Mouse (Mus musculus): ENCODE measurements around the gene Bbs10. TPM values are rescaled to one million over a fixed set of nuclear protein-coding genes. Genes with fewer than 3 reads are reported as not detected.

The Bbs10 gene
- 1 to 10 TPM; 4.2 to 4.3 TPM for total RNA-seq (2021)

DNA sequence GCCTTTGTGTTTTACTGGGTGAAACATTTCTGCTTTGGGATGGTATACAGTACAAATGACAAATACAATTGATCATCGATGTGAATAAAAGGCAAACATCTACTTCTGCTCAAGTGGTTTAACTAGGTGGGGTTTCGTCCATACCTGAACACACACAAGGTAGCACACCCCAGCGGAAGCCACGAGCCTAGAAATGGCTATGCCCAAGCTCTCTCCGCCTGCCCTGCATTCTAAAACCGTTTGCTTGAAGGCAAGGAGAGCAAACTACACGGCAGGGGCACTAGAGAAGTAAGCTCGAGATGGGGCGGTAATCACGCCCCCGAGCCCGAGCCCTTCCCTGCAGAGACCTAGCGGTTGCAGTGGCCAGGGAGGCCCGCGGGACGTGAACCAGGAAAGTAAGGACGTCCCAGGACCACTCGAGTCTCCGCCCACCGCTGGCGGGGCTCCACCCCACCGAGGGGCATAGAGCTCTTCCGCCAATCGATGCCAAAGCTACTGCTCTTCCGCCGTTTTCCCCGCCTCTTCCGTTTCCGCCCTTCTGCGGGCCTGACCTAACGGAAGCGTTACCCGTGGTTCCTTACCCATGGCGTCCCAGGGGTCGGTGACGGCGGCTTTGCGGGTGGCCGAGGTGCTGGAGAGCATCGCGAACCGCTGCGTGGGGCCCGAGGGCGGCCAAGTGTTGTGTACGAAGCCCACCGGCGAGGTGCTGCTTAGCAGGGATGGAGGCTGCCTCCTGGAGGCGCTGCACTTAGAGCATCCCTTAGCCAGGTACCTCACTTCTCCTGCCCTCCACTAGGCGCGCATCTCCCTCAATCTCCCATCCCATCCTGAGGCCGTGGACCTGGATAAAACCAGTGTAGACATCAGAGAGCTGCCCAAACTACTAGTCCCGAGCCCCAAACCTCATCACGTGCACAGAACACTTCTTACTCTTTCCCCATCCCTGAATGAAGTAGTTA is at the start of gene Bbs10:
Bbs10 (plus strand) TSS at position 540 of the 959 bp plus-strand sequence.
- DNase-seq: peak; percentile 98
- intact Hi-C loops (cut with DNase I): loop anchor here (5.0 kb wide), 2 partner anchors 174 to 189 kb away; partner anchors contain the start of gene Nap1l1

DNA sequence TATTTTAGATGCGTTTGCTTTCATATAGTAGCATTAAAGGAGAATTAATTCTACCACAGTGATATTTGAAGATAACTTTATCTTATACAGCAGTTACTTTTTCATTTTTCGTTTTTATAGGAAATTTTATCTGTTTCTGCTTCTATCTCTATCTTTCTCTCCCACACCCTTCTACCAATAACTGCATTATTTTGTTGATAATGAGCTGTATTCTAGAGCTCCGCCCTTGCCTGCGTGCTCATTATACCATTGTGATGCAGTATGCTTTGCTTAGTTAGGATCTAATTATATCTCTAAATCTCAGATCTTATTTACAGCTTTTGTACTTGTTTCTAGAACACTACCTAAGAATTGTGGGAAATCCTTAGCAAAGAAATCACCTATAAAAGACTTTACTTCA is 48.3 kb upstream of the Bbs10 start:
- intact Hi-C loops (cut with DNase I): no loop called here
- no peak for DNase-seq

DNA sequence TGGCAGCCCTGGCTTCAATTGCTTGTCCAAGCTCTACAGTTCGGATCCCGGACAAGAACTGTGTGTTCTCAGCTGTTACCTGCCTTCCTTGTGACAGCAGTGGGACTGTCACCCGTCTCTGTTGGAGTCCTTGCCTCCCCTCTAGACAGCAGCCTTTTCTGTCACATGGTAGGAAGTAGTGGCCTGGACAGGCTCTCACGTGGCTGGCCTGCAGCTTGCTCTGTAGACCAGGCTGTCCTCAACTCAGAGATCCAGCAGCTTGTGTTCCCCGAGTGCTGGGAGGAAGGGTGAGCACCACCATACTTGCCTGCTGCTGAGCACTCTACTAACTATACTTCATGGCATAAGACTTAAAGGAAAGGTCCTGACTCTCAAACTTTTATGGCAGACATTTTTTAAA is 46.8 kb upstream of the Bbs10 start:
- intact Hi-C loops (cut with DNase I): no loop called here
- DNase-seq: no peak

DNA sequence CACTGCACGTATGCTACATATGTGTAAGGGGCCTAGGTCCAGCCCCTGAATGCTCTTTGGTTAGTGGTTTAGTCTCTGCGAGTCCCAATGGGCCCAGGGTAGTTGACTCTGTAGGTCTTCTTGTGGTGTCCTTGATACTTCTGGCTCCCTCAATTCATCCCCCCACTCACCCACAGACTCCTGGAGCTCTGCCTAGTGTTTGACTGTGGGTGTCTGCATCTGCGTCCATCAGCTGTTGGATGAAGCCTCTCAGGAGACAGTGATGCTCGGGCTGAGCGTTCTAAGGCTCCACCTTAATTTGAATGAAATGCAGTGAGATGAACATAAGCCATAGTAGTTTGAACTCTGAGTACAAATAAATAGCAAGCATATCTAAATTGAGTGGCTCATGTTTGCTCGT is 43.3 kb upstream of the Bbs10 start:
- DNase-seq: no peak
- intact Hi-C loops (cut with DNase I): no loop called here

DNA sequence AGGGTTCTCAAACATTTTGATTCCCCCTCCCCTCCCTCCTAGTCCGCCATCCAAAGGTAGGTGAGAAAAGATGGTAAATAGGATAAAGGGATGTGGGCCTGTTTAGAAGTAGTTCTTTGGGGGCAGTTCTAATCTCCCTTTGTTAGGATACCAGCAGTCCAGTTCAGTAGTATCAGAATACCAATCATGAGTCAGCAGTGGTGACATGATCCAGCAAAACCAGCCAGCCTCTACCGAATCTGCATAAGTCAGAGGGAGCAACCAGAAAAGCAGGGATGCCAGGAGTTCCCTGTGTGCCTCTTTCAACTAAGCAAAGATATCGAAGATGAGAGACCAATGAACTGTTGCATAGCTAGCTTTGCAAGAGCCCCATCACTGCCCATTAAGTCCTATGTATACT is 42.3 kb upstream of the Bbs10 start:
- intact Hi-C loops (cut with DNase I): no loop called here
- DNase-seq: no peak

DNA sequence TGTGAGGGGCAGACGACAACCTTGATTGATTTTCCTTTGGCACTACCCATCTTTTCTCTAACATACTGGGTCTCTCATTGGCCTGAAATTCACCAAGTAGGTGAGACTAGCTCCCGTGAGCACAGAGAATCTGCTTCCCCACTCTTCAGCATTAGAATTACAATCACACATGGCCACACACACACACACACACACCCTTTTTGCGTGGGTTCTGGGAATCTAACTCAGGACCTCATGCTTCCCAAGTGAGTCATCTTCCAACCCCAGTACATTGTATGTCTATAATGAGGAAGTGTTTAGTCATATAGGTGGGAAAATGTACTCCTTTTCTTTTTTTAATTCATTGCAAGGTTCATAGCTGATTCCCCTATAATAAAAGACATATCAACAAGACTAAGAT is 41.1 kb upstream of the Bbs10 start:
- intact Hi-C loops (cut with DNase I): no loop called here
- no peak for DNase-seq

DNA sequence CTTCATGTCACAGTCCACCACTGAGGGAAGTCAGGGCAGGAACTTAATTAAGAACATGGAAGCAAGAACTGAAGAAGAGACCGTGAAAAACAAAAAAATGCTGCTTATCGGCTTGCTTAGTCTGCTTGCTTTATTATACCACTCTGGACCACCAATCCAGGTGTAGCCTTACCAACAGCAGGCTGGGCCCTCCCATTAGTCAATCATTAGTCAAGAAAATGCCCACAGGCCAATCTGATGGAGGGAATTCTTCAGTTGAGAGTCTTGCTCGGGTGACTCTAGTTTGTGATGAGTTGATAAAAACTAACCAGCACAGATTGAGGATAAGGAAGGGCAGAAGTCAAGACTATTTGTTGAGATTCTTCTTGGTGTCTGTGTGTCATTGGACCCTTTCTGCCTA is 40.2 kb upstream of the Bbs10 start:
- intact Hi-C loops (cut with DNase I): no loop called here

DNA sequence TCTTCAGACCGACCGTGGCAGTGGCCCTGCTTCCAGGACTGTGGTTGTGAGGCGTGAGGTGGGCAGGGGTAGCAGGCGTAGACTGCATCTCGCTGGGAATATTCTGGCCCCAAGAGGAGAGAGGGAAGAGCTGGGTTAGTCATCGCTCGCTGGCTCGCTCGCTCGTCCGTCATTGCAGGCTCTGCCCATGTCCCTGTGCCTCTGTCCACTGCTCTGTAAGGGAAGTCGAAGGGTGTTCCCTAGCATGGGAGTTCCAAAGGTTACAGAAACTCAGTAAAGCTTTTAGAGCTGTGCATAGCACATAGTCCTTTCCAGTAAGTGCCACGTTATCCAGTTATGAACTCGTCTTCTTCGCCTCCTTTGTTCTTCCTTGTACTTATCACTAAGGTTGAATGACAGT is 26.8 kb upstream of the Bbs10 start:
- intact Hi-C loops (cut with DNase I): loop anchor here (10.0 kb wide), 1 partner anchor 147 kb away; no protein-coding TSS in a partner anchor
- no peak for DNase-seq

More for the DNA sequence above, 40.2 kb upstream of the Bbs10 start:
- no peak for DNase-seq

DNA sequence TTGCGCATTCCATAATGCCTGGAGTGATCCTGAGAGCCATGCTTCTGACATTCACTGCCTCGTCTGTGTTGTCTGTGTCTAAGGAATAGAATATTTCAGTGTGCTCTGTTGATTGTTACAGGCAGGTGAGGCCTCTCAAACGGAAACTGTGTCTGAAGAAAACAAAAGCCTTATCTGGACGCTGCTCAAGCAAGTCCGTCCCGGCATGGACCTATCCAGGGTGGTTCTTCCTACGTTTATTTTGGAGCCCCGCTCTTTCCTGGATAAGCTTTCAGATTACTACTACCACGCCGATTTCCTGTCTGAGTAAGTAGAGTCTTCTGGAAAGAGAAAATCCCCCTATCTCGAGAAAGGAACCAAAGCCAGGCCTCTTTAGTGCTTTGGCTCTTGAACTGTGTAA is 25.6 kb upstream of the Bbs10 start:
- intact Hi-C loops (cut with DNase I): loop anchor here (10.0 kb wide), 1 partner anchor 148 kb away; no protein-coding TSS in a partner anchor

DNA sequence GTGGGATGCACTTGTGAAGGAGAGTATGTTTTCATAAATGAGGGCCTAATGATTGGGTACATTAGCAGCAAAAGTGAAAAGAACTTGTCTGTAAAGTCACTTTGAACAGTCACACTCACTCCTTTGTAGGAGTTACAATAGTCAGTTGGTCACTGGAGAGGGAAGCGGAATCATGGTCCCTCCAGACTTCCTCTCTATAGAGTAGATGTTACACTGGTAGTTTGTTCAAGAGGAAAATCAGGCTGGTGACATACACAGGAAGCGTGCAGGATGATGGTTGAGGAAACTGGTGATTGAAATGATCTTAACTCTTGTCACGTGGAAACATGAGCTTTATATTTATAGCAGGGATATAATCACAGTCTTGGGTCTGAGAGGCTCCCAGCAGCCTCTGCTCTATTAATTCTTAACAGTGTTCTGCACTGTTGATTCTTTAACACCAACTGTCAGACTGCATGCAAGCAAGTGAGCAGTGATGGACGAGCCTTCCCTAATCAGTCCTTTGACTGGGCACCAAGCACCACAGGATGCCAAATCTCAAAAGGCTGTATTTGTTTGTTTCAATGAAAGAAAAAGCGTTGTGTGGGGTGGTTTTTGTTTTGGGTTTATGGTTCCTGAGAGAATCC is 24.9 kb upstream of the Bbs10 start:
- intact Hi-C loops (cut with DNase I): loop anchor here (10.0 kb wide), 1 partner anchor 149 kb away; no protein-coding TSS in a partner anchor
- no peak for DNase-seq

More for the DNA sequence above, 25.6 kb upstream of the Bbs10 start:
- no peak for DNase-seq

DNA sequence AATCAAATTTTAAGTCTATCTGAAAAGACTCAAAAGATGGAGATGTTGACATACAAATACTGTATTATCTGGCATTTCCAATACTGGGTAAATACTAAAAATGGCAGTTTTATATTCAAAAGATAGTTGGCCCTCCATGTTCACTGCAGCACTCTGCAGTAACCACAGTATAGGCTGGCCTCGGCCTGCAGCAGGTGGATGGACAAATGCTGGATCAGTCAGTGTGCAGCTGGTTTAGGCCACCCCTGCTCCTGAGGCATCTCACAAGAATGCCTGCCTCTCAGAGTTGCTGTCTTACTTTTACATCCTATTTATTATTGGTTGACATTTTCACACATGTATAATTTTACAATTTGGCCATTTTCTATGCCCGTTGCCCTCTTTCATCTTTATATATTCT is 22.7 kb upstream of the Bbs10 start:
- no peak for DNase-seq
- intact Hi-C loops (cut with DNase I): loop anchor here (10.0 kb wide), 1 partner anchor 151 kb away; no protein-coding TSS in a partner anchor

DNA sequence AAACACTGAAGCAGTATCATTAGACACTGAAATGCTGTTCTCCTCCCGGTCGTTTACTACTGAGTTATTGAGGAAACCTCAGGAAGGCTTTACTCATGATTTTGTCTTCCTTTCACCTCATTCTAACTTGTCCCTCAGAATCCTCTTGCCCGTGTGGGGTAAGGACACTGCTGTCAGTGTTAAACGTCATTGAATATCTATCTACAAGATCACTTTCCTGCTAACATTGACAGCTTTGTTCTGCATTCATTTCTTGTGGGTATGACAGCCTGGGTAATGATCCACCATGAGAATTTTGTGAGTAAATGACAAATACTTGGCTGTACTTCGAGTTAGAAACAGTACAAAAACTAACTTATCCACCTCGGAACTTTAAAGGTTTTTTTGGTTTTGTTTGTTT is 848 bp upstream of the Bbs10 start:
- intact Hi-C loops (cut with DNase I): loop anchor here (5.0 kb wide), 2 partner anchors 175 to 190 kb away; partner anchors contain the start of gene Nap1l1
- DNase-seq: no peak

DNA sequence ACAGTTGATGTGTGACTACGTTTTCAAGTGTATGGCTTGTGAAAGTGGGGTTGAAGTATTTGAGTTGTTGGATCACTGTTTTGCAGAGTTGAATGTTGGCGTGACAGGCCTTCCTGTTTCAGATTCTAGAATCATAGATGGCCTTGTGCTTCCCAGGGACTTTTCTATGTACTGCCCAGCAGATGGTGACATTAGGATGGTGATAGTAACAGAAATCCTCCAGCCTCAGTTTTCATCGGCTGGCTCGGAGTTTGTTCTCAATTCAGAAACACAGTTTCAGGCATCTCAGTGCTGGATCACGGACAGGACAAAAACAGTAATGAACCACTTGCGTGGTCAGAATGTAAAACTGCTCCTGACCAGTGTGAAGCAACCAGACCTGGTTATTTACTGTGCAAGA is 1.1 kb downstream of the Bbs10 start:
- intact Hi-C loops (cut with DNase I): loop anchor here (5.0 kb wide), 2 partner anchors 173 to 188 kb away; partner anchors contain the start of gene Nap1l1
- peak; percentile 5 for DNase-seq

DNA sequence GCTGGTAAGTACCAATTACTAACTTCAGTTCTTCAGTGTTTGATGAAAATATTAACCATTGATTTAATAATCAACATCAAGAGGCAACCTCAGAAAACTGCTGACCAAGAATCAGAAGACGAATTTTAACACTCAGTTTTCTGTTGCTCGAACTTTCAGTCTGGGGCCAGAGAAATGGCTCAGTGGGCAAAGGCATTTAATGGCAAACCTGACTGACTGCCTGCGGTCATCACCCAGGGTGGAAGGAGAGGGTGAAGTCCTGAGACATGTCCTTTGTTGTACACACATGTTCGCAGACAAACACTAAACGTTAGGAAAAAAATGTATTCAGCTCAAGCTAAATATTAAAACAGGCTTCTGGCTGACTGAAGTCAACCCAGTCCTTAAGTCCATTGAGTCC is 2.6 kb downstream of the Bbs10 start:
- DNase-seq: no peak

DNA sequence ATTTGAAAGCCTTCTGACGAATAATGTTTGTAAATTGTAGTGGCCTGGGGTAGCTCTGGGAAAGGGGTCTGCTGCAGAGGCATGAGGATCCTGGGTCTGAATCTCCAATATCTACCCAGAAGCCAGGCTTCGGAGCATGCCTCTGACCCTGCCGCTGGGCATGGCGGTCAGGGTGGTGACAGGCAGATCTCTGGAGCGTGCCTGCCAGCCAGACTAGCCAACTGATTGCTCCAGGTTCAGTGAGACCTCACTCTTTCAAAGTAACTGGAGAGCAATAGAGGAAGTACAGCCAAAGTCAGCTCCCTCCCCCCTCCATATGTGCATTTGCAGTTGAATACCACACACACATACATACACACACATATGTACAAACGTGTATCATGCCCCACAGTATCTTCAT is 4.0 kb downstream of the Bbs10 start:
- DNase-seq: no peak
- intact Hi-C loops (cut with DNase I): loop anchor here (10.0 kb wide), 1 partner anchor 642 kb away; no protein-coding TSS in a partner anchor

More for the DNA sequence above, 2.6 kb downstream of the Bbs10 start:
- intact Hi-C loops (cut with DNase I): loop anchor here (10.0 kb wide), 1 partner anchor 644 kb away; no protein-coding TSS in a partner anchor

DNA sequence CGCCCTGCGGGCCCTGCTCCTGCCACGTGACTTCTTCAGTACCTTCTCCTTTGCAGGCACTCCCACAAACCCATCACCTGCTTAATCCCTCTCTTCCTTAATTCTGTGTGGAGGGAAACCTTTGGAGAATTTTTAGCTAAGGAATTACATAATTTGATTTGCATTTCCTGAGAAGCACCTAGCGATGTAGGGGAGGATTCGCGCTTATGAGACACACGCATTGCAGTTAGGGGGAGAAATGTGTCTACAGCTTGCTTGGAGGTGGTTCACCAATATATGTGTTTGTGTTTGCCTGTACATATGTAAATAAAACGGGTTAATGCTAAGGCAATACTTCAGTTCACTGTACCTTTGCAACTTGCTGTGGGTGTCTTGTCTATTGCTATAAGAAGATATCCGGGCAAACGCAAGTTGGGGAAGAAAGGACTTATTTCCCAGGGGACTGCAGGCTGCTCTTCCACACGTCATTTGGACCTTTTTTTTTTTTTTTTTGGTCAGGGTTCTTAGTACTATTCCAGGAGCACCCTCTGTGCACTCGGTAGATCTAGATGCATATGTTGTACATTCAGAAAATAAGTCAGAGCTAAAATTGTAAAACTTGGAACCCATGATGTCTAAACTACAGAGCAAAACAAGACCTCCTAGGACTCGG is 10.5 kb downstream of the Bbs10 start:
- intact Hi-C loops (cut with DNase I): loop anchor here (10.0 kb wide), 1 partner anchor 636 kb away; no protein-coding TSS in a partner anchor
- no peak for DNase-seq

DNA sequence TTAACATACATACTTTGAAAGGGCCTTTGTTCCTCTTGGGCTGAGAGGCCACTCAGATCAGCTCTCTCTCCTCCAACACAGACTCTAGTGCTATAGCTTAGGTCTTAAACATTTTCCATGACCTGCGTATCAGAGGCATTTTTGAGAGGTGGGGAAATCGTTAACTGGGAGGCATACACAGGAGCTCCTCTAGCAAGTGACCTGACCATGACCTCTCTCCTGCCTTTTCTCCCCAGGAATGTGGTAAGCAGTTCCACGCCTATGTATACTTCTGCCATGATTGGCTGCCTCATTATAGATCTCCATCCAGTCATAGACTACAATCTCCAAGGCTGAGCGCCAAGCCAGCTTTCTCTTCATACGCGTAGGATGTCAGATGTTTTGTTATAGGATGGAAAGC is 14.8 kb downstream of the Bbs10 start:
- intact Hi-C loops (cut with DNase I): no loop called here
- no peak for DNase-seq

DNA sequence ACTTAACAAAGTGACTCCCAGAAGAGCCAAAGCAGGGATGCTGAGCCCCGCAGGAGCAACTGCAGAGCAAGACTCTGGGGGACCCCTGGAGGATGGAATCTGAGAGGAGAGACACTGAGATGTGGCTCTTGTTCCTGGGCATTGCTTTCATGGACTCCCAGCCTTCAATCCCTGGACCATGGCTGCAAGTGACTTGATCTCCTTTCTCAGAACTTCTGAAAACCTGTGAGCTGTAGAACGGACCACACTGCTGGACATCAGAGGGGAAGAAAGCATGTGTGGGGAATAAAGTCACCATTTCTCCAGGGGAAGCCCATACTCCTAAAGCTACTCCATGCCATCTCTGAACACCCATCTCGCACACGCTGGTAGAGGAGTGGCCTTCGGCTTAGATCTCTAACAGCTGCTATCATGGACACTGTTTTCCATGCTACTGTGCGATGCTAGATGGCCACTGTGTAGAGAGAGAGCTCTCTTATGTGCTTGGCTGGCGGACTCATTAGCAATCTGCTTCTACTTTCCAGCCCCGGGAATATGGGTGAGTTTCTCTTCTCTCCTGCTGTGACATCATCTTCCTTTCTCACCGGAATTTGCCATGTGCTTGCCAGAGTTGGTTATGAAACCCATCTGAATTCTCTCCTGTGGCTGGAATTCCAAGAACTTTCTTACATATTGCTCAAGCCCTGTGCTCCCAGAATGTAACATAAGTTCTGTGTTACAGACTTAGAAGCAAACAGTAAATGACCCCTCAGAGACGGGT is 16.3 kb downstream of the Bbs10 start:
- DNase-seq: no peak

DNA sequence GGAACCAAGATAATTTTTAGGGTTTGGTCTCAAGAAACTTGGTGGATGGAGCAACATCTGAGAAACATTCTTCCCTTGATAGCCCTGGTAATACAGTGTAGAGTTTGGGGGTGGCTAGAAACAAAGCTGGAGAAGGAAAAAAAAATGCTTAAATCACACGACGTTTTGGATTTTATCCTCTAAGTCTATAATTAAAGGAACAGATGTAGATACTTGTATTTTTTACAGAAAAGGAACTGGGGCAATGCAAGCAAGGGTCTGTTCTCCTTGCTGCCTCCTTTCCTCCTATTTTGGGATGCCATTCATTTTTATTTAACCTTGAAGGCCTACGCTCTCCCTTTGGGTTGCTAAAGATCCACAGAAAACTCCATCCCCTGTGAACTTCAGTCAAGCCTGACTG is 17.5 kb downstream of the Bbs10 start:
- DNase-seq: no peak
- intact Hi-C loops (cut with DNase I): no loop called here

More for the DNA sequence above, 16.3 kb downstream of the Bbs10 start:
- intact Hi-C loops (cut with DNase I): no loop called here

DNA sequence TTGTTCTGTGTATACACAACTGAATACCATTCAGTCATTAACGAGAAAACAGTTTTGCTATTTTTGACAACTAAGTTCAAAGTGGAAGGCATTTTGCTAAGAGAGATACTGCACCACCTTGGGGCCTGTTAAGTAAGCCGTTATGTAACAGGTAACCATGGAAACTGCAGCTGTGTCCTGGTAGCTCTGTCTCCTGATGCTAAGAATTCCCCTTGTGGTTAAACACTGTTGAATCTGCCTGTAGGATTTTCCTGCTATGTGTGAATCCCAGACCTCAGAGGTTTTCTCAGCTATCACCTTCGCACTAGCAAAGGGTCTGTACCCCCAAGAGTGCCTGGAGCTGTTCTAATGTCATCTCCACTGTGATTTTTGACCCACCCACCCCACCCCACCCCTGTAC is 19.5 kb downstream of the Bbs10 start:
- intact Hi-C loops (cut with DNase I): no loop called here
- no peak for DNase-seq

All from left cerebral cortex, postnatal 4 days (tissue).